Mouse (Mus musculus): ENCODE measurements at regions not wholly inside any gene's neighbourhood (a gene's known extent, or its start where the extent isn't known, plus 50 kb on each side); places are given as distances from the start of the nearest gene placed in this dataset.
"Not testable (repeated sequence)": the region's sequence is repeated elsewhere in the genome, so short reads cannot be mapped to it uniquely, and the experiment has no call there.

DNA sequence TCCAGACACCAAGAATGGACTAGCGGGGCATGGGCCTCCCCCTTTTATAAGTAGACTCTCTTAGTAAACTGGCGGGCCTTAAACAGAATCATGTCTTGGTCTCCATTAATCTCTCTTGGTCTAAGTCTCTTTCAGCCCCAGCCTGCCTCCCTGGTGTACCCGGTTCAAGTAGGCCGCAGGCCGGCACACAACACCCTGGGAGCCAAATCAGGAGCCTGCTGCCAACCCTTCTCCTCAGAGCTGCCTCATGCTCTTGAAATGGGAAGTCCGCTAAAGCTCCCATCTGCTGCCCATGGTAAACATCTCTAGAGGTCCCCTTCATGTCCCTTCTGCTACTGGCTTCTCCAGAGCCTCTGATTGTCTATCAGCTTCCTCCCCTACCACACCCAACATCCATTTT, 296.3 kb downstream of the 4933412E24Rik start:
- Histone ChIP-seq H3K36me3 (no peaks in the 10 kb centered on the region), H3K4me3 (no peak overlapping the region)
- 94% methylated on average over 6 of the region's 6 CpGs for WGBS

DNA sequence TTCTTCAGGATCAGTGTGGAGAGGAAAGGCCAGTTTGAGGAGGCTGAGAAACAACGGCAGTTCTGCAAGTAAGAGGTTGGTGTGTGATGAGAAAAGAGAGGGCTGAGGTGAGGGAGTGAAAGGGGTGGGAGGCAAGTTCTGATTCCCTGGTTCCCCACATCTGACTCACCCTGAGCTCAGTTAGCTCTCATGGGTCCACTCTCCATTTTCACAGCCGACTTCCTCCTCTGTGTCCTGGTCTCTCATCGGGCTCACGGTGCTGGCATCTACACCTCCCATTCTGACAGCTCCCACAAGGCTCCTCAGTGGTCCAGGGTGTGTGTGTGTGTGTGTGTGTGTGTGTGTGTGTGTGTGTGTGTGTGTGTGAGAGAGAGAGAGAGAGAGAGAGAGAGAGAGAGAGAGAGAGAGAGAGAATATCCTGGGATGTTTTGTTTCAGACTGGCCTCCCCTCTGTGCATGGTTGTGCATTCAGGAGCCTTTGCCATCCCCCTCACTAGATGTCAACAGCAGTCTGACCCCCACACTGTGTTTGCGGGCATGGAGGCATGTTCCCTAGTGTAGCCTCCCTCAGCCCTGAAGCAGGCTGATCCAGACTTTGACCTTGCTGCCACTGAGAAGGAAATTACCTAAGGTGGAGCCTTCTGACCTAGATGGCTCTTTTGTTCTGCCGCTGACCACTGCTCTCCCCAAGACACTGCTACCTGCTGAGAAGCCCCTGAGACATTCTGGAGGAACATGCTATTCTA, 296.9 kb downstream of the 4933412E24Rik start:
- not testable (repeated sequence) for H3K36me3 ChIP-seq; H3K4me2 ChIP-seq (replicated peaks); H3K9me3 ChIP-seq (replicated peaks); H3K4me1 ChIP-seq; H3K9ac ChIP-seq; ATAC-seq (ENCODE audit: low FRiP score); H3K4me3 ChIP-seq; H3K27ac ChIP-seq; H3K27me3 ChIP-seq
- WGBS, result 78% methylated on average over 6 of the region's 6 CpGs

More for the DNA sequence above, 296.3 kb downstream of the 4933412E24Rik start:
- Histone ChIP-seq H3K9ac (no peak overlapping the region), H3K4me2 (replicated peaks) (no peak overlapping the region), H3K27me3 (no peaks in the 10 kb centered on the region), H3K27ac (no peak overlapping the region), H3K9me3 (replicated peaks) (no peaks in the 10 kb centered on the region), H3K4me1 (no peaks in the 10 kb centered on the region)
- ATAC-seq (ENCODE audit: low FRiP score), result no peak

DNA sequence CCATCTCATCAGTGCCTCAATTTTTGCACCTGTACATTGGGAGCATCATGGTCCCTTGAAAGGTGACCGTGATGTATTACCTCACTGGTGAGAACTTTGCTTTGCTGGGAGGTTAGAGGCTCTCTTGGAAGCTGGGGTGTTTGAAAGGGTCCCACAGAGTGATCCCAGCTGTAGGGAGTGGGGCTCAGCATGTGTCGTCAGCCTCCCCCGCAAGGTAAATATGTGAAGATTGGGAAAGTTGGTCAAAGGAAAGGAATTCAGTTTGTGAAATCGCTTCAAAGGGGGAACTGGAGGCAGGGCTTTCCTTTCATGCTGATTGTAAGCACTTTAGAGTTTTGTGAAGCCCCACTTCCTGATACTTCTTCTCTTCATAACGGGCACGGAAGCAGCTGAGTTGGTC, 299.5 kb downstream of the 4933412E24Rik start:
- no peak for ATAC-seq (ENCODE audit: low FRiP score)
- 74% methylated on average over 6 of the region's 6 CpGs for WGBS

DNA sequence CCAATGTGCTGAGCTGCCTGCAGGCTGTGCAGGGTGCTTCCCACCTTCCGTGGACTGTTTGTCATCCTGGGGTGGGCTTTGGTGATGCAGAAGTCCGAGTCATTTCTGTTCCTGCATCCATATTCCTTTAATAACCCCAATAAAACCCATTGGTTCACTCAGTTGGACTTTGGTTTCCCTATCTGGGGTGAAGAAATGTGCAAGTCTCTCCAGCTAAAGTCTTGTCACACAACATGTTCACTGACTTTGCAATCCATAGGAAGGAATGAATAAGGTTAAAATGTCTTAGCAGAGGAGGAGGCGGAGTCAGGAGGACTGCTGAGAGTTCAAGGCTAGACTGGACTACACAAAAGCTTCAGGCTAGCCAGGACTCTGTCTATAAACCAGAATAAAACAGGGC, 300.5 kb downstream of the 4933412E24Rik start:
- no peaks in the 10 kb centered on the region for H3K9me3 ChIP-seq (replicated peaks)

More for the DNA sequence above, 299.5 kb downstream of the 4933412E24Rik start:
- H3K36me3 ChIP-seq, result no peaks in the 10 kb centered on the region
- no peak overlapping the region for H3K4me3 ChIP-seq
- no peak overlapping the region for H3K4me2 ChIP-seq (replicated peaks)
- H3K27me3 ChIP-seq, result no peaks in the 10 kb centered on the region
- no peak overlapping the region for H3K9ac ChIP-seq
- H3K27ac ChIP-seq, result no peak overlapping the region
- H3K9me3 ChIP-seq (replicated peaks), result no peaks in the 10 kb centered on the region
- no peaks in the 10 kb centered on the region for H3K4me1 ChIP-seq

DNA sequence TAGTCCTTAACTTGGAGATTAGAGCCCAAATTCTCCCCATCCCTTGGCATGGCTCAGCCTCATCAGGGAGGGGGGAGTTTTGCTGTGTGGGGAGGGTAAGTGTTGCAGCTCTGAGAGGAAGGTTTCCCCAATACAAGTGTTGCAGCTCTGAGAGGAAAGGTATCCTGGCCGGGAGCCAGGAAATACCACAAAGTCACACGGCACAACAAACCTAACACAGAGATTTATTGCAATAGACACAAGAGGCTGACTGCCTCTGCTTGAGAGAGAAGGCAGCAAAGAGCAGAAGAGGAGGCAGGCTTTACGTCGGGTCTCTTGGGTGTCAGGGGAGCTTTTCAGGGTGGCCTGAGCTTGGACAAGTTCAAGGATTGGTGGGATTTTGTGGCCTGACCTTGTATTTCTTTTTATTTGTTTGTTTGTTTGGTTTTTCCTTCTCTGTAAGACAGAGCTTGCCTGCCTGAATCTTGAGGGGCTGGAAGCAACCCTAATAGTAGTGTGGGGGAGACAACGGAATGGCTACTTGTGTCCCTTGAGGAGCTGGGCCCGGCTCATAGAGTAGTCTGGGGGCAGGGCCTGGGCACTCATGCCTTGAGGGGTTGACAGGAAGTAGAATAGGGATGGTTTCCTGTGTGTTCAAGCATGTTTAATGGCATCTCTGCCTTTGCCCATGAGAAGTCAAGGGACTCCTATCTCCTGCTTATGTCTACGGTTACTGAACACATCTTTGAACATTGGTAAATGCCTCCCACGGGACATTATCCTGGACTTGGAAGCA, 302.3 kb downstream of the 4933412E24Rik start:
- WGBS, result 79% methylated on average over 8 of the region's 8 CpGs
- H3K27ac ChIP-seq, result no peak overlapping the region
- ATAC-seq (ENCODE audit: low FRiP score), result no peak
- H3K4me3 ChIP-seq, result no peak overlapping the region
- no peaks in the 10 kb centered on the region for H3K9me3 ChIP-seq (replicated peaks)
- no peak overlapping the region for H3K4me2 ChIP-seq (replicated peaks)
- no peak overlapping the region for H3K9ac ChIP-seq
- no peaks in the 10 kb centered on the region for H3K36me3 ChIP-seq
- no peaks in the 10 kb centered on the region for H3K4me1 ChIP-seq
- H3K27me3 ChIP-seq, result no peaks in the 10 kb centered on the region

More for the DNA sequence above, 300.5 kb downstream of the 4933412E24Rik start:
- WGBS, result 81% methylated on average over 3 of the region's 3 CpGs
- Histone ChIP-seq H3K9ac (no peak overlapping the region), H3K27ac (no peak overlapping the region), H3K27me3 (no peaks in the 10 kb centered on the region), H3K4me3 (no peak overlapping the region), H3K4me2 (replicated peaks) (no peak overlapping the region), H3K4me1 (no peaks in the 10 kb centered on the region), H3K36me3 (no peaks in the 10 kb centered on the region)
- ATAC-seq (ENCODE audit: low FRiP score), result no peak

DNA sequence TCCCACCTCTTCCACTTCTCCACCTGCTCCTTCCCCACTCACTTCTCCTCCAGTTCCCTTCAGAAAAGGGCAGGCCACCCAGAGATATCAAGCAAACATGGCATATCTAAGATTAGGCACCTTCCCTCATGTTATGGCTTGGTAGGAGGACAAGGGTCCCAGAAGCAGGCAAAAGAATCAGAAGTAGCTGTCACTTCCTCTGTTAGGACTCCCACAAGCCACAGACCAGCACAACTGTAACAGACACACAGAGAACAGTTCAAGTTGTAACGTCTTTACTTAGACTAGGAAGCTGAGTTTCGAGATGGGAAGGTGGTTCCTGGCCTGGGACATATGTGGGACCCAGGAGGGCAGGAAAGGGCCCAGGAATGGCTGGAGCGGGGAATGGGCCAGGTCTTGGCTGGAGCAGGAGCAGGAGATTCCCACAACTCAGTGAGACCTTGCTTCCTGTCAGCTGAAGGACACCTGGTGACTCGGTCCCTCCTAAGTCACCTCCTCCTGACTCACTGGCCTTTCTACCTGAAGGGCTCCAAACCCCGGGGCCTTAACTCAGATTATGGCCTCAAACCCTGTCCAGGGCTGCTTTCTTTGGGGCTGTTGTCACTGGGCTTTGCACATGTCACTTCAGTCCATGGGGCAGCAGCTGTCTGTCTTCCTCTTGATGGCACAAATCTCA, 304.2 kb downstream of the 4933412E24Rik start:
- Histone ChIP-seq H3K4me1 (no peaks in the 10 kb centered on the region), H3K27me3 (no peaks in the 10 kb centered on the region), H3K4me3 (no peak overlapping the region), H3K9me3 (replicated peaks) (no peaks in the 10 kb centered on the region), H3K36me3 (no peaks in the 10 kb centered on the region), H3K4me2 (replicated peaks) (no peak overlapping the region), H3K27ac (no peak overlapping the region), H3K9ac (no peak overlapping the region)
- WGBS, result 85% methylated on average over 5 of the region's 5 CpGs
- ATAC-seq (ENCODE audit: low FRiP score), result no peak

DNA sequence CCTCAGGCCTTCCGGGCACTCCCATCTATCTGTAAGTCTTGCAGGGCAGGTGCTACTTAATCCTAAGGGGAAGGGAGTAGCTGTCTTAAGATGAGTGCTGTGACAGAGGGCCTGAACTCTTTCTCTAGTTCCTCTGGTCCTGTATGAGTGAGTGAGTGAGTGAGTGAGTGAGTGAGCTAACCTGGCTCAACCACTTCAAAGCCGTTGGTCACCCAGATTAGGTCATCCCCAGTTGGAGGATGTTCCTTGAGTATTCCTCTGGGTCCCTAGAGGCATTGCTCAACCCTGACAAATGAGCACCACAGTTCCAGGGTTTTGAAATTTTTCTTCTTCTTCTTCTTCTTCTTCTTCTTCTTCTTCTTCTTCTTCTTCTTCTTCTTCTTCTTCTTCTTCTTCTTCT, 306.5 kb downstream of the 4933412E24Rik start:
- Histone ChIP-seq H3K4me1 (no peaks in the 10 kb centered on the region), H3K27ac (no peak overlapping the region), H3K36me3 (no peaks in the 10 kb centered on the region), H3K9ac (no peak overlapping the region), H3K27me3 (no peaks in the 10 kb centered on the region), H3K9me3 (replicated peaks) (no peaks in the 10 kb centered on the region), H3K4me3 (no peak overlapping the region), H3K4me2 (replicated peaks) (no peak overlapping the region)
- ATAC-seq (ENCODE audit: low FRiP score), result no peak
- WGBS, result 89% methylated on average over 2 of the region's 2 CpGs

DNA sequence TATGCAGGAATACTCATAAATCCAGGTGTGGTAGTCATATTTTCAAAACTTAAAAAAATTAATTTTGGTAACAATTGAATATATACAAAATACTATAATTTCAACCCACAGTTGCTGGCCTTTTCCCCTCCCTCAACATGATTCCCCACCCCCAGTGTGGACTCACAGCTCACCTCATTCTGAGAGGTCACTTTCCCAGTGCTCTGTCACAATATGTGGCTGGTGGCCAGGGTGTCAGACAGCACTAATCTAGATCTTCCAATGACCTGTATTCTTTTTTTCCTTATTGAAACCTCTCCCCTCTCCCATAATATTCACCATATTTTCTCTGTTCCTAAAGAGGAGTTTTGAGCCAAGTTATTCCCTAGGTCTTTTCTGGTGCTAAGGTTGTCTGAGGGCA, 308.0 kb downstream of the 4933412E24Rik start:
- Histone ChIP-seq H3K9me3 (replicated peaks) (no peaks in the 10 kb centered on the region), H3K9ac (no peak overlapping the region), H3K4me1 (no peaks in the 10 kb centered on the region), H3K36me3 (no peaks in the 10 kb centered on the region), H3K4me3 (no peak overlapping the region), H3K27ac (no peak overlapping the region), H3K4me2 (replicated peaks) (no peak overlapping the region), H3K27me3 (no peaks in the 10 kb centered on the region)
- ATAC-seq (ENCODE audit: low FRiP score), result no peak

DNA sequence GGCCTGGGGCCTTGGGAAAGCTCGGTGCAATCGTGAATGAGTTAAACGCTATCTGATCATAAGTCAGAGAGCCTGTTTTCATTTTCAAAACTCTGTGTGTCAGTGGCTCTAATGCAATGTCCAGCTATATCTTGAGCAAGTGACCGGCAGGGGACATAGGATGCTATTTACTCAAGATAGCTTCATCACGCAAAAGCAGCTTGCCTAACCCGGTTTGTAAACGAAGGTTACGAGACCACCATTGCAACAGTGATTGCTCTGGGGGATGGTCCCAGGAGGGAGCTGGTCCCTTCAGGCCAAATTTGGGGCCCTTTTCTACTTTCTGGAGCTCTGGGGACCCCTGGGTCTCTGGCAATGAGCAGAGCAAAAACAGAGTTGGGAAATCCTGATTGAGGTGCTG, 309.3 kb downstream of the 4933412E24Rik start:
- no peak overlapping the region for H3K27ac ChIP-seq
- H3K9me3 ChIP-seq (replicated peaks), result no peaks in the 10 kb centered on the region
- H3K4me1 ChIP-seq, result no peaks in the 10 kb centered on the region
- no peak overlapping the region for H3K4me3 ChIP-seq
- H3K4me2 ChIP-seq (replicated peaks), result no peak overlapping the region
- no peak for ATAC-seq (ENCODE audit: low FRiP score)
- no peaks in the 10 kb centered on the region for H3K36me3 ChIP-seq
- no peak overlapping the region for H3K9ac ChIP-seq
- H3K27me3 ChIP-seq, result no peaks in the 10 kb centered on the region
- 85% methylated on average over 8 of the region's 8 CpGs for WGBS
